Mouse (Mus musculus) lung, postnatal 14 days (tissue): ENCODE results near the gene Mctp1.

Experiments
- DNase-seq: peaks from one replicate; pipeline ENCODE4 v3.0.0; 2021

Mctp1 gene

GRCm38 (mm10) chr13:76620525-76620924 lies 236.2 kb downstream of the Mctp1 start:
- no peak for DNase-seq

- DNase-seq = no peak
Measured at GRCm38 (mm10) chr13:76633707-76634106, 249.4 kb downstream of the Mctp1 start.

GRCm38 (mm10) chr13:76638282-76638681 lies 253.9 kb downstream of the Mctp1 start:
- DNase-seq = no peak

- DNase-seq = no peak
Measured at GRCm38 (mm10) chr13:76659523-76659922, 275.2 kb downstream of the Mctp1 start.

- DNase-seq = no peak
Measured at GRCm38 (mm10) chr13:76681286-76681685, 297.0 kb downstream of the Mctp1 start.

- DNase-seq = no peak
Measured at GRCm38 (mm10) chr13:76689349-76689748, 305.0 kb downstream of the Mctp1 start.

GRCm38 (mm10) chr13:76690143-76690542 lies 305.8 kb downstream of the Mctp1 start:
- DNase-seq = no peak

- DNase-seq = no peak
Measured at GRCm38 (mm10) chr13:76690697-76691096, 306.4 kb downstream of the Mctp1 start.

- no peak for DNase-seq
Measured at GRCm38 (mm10) chr13:76734013-76734412, 349.7 kb downstream of the Mctp1 start.

GRCm38 (mm10) chr13:76750663-76751429 lies 366.5 kb downstream of the Mctp1 start:
- DNase-seq = no peak

- peak; percentile 41 for DNase-seq
Measured at GRCm38 (mm10) chr13:76759832-76760490, 375.6 kb downstream of the Mctp1 start.

GRCm38 (mm10) chr13:76799662-76800061 lies 415.3 kb downstream of the Mctp1 start:
- DNase-seq = no peak

GRCm38 (mm10) chr13:76801126-76801632 lies 416.8 kb downstream of the Mctp1 start:
- no peak for DNase-seq

GRCm38 (mm10) chr13:76802051-76802728 lies 417.9 kb downstream of the Mctp1 start:
- no peak for DNase-seq

- DNase-seq = no peak
Measured at GRCm38 (mm10) chr13:76802926-76803325, 418.6 kb downstream of the Mctp1 start.

GRCm38 (mm10) chr13:76803799-76804198 lies 419.5 kb downstream of the Mctp1 start:
- no peak for DNase-seq

- DNase-seq = no peak
Measured at GRCm38 (mm10) chr13:76808871-76809390, 424.6 kb downstream of the Mctp1 start.

GRCm38 (mm10) chr13:76809802-76810201 lies 425.5 kb downstream of the Mctp1 start:
- no peak for DNase-seq

GRCm38 (mm10) chr13:76810496-76810939 lies 426.2 kb downstream of the Mctp1 start:
- no peak for DNase-seq

- DNase-seq = no peak
Measured at GRCm38 (mm10) chr13:76823083-76823482, 438.7 kb downstream of the Mctp1 start.

GRCm38 (mm10) chr13:76824932-76825694 lies 440.8 kb downstream of the Mctp1 start:
- DNase-seq = no peak

- no peak for DNase-seq
Measured at GRCm38 (mm10) chr13:76827738-76828137, 443.4 kb downstream of the Mctp1 start.
